Mouse (Mus musculus): ENCODE results near the gene Afp. TPM values are rescaled to one million over a fixed set of nuclear protein-coding genes. Genes with fewer than 3 reads are reported as not detected.

The Afp gene
- polyA plus RNA-seq, 1 experiment from 2014 or later: 0.52 TPM

GRCm38 (mm10) chr5:90500714-90501113 lies 10.2 kb downstream of the Afp start:
- H3K36me3 ChIP-seq (ENCODE audit: control insufficient read depth, insufficient read depth): no peaks in the 10 kb centered on the region
- H3K4me1 ChIP-seq (replicated peaks; ENCODE audit: control insufficient read depth, insufficient read depth, low read length): no peaks in the 10 kb centered on the region
- no peak overlapping the region for H3K9ac ChIP-seq (replicated peaks; ENCODE audit: low read depth, low read length)
- no peaks in the 10 kb centered on the region for H3K27me3 ChIP-seq (replicated peaks; ENCODE audit: control insufficient read depth, insufficient read depth, low read length)
- H3K9me3 ChIP-seq (ENCODE audit: control insufficient read depth, low read length): no peaks in the 10 kb centered on the region
- no peak overlapping the region for H3K4me3 ChIP-seq (replicated peaks; ENCODE audit: low read length)
- WGBS: 6% methylated on average over 6 of the region's 6 CpGs
- H3K4me2 ChIP-seq (ENCODE audit: low read length): no peak overlapping the region
- H3K27ac ChIP-seq (ENCODE audit: low read length): no peak overlapping the region
- peak; percentile 66 for ATAC-seq

- 92% methylated on average over 5 of the region's 5 CpGs for WGBS
- Histone ChIP-seq H3K27me3 (replicated peaks; ENCODE audit: control insufficient read depth, insufficient read depth, low read length) (no peaks in the 10 kb centered on the region), H3K4me2 (ENCODE audit: low read length) (no peak overlapping the region), H3K9me3 (ENCODE audit: control insufficient read depth, low read length) (no peaks in the 10 kb centered on the region), H3K36me3 (ENCODE audit: control insufficient read depth, insufficient read depth) (no peaks in the 10 kb centered on the region), H3K4me3 (replicated peaks; ENCODE audit: low read length) (no peak overlapping the region), H3K4me1 (replicated peaks; ENCODE audit: control insufficient read depth, insufficient read depth, low read length) (no peaks in the 10 kb centered on the region), H3K27ac (ENCODE audit: low read length) (no peak overlapping the region), H3K9ac (replicated peaks; ENCODE audit: low read depth, low read length) (no peak overlapping the region)
- ATAC-seq: no peak
Measured at GRCm38 (mm10) chr5:90501752-90502151, 11.2 kb downstream of the Afp start.

GRCm38 (mm10) chr5:90504742-90505141 lies 14.2 kb downstream of the Afp start:
- Histone ChIP-seq H3K4me3 (replicated peaks; ENCODE audit: low read length) (no peak overlapping the region), H3K9ac (replicated peaks; ENCODE audit: low read depth, low read length) (no peak overlapping the region), H3K4me1 (replicated peaks; ENCODE audit: control insufficient read depth, insufficient read depth, low read length) (no peaks in the 10 kb centered on the region), H3K27me3 (replicated peaks; ENCODE audit: control insufficient read depth, insufficient read depth, low read length) (no peaks in the 10 kb centered on the region), H3K9me3 (ENCODE audit: control insufficient read depth, low read length) (no peaks in the 10 kb centered on the region), H3K36me3 (ENCODE audit: control insufficient read depth, insufficient read depth) (no peaks in the 10 kb centered on the region), H3K4me2 (ENCODE audit: low read length) (no peak overlapping the region), H3K27ac (ENCODE audit: low read length) (no peak overlapping the region)
- WGBS: 87% methylated on average over 11 of the region's 11 CpGs
- no peak for ATAC-seq

GRCm38 (mm10) chr5:90506507-90506906 lies 16.0 kb downstream of the Afp start:
- Histone ChIP-seq H3K4me2 (ENCODE audit: low read length) (no peak overlapping the region), H3K27me3 (replicated peaks; ENCODE audit: control insufficient read depth, insufficient read depth, low read length) (no peaks in the 10 kb centered on the region), H3K4me3 (replicated peaks; ENCODE audit: low read length) (no peak overlapping the region), H3K4me1 (replicated peaks; ENCODE audit: control insufficient read depth, insufficient read depth, low read length) (no peaks in the 10 kb centered on the region), H3K27ac (ENCODE audit: low read length) (no peak overlapping the region), H3K9ac (replicated peaks; ENCODE audit: low read depth, low read length) (no peak overlapping the region), H3K9me3 (ENCODE audit: control insufficient read depth, low read length) (no peaks in the 10 kb centered on the region), H3K36me3 (ENCODE audit: control insufficient read depth, insufficient read depth) (no peaks in the 10 kb centered on the region)
- WGBS: 74% methylated on average over 2 of the region's 2 CpGs
- ATAC-seq: no peak

- H3K36me3 ChIP-seq (ENCODE audit: control insufficient read depth, insufficient read depth): no peaks in the 10 kb centered on the region
- no peak overlapping the region for H3K4me2 ChIP-seq (ENCODE audit: low read length)
- no peak overlapping the region for H3K27ac ChIP-seq (ENCODE audit: low read length)
- H3K27me3 ChIP-seq (replicated peaks; ENCODE audit: control insufficient read depth, insufficient read depth, low read length): no peaks in the 10 kb centered on the region
- H3K9ac ChIP-seq (replicated peaks; ENCODE audit: low read depth, low read length): 0 out of 2 replicates have a peak overlapping the region, but pooled peaks have one; percentile 29
- no peak overlapping the region for H3K4me3 ChIP-seq (replicated peaks; ENCODE audit: low read length)
- no peaks in the 10 kb centered on the region for H3K9me3 ChIP-seq (ENCODE audit: control insufficient read depth, low read length)
- ATAC-seq: no peak
- WGBS: 40% methylated on average over 13 of the region's 13 CpGs
- H3K4me1 ChIP-seq (replicated peaks; ENCODE audit: control insufficient read depth, insufficient read depth, low read length): no peaks in the 10 kb centered on the region
Measured at GRCm38 (mm10) chr5:90507411-90507949, 16.9 kb downstream of the Afp start.

- Histone ChIP-seq H3K4me2 (ENCODE audit: low read length) (no peak overlapping the region), H3K36me3 (ENCODE audit: control insufficient read depth, insufficient read depth) (no peaks in the 10 kb centered on the region), H3K4me1 (replicated peaks; ENCODE audit: control insufficient read depth, insufficient read depth, low read length) (no peaks in the 10 kb centered on the region), H3K27ac (ENCODE audit: low read length) (no peak overlapping the region), H3K9me3 (ENCODE audit: control insufficient read depth, low read length) (no peaks in the 10 kb centered on the region), H3K4me3 (replicated peaks; ENCODE audit: low read length) (no peak overlapping the region), H3K9ac (replicated peaks; ENCODE audit: low read depth, low read length) (no peak overlapping the region), H3K27me3 (replicated peaks; ENCODE audit: control insufficient read depth, insufficient read depth, low read length) (no peaks in the 10 kb centered on the region)
- 94% methylated on average over 5 of the region's 5 CpGs for WGBS
- no peak for ATAC-seq
Measured at GRCm38 (mm10) chr5:90509828-90510592, 19.5 kb downstream of the Afp start.

GRCm38 (mm10) chr5:90512288-90512955 lies 21.9 kb downstream of the Afp start:
- no peak overlapping the region for H3K4me3 ChIP-seq (replicated peaks; ENCODE audit: low read length)
- WGBS: 83% methylated on average over 6 of the region's 6 CpGs

GRCm38 (mm10) chr5:90515561-90515960 lies 25.0 kb downstream of the Afp start:
- H3K27ac ChIP-seq (ENCODE audit: low read length): no peak overlapping the region
- H3K4me2 ChIP-seq (ENCODE audit: low read length): no peak overlapping the region
- H3K4me1 ChIP-seq (replicated peaks; ENCODE audit: control insufficient read depth, insufficient read depth, low read length): no peaks in the 10 kb centered on the region
- no peak for ATAC-seq
- no peaks in the 10 kb centered on the region for H3K36me3 ChIP-seq (ENCODE audit: control insufficient read depth, insufficient read depth)
- H3K9ac ChIP-seq (replicated peaks; ENCODE audit: low read depth, low read length): no peak overlapping the region
- no peaks in the 10 kb centered on the region for H3K27me3 ChIP-seq (replicated peaks; ENCODE audit: control insufficient read depth, insufficient read depth, low read length)
- 92% methylated on average over 6 of the region's 6 CpGs for WGBS
- H3K9me3 ChIP-seq (ENCODE audit: control insufficient read depth, low read length): no peaks in the 10 kb centered on the region
- H3K4me3 ChIP-seq (replicated peaks; ENCODE audit: low read length): no peak overlapping the region

More at GRCm38 (mm10) chr5:90512288-90512955, 21.9 kb downstream of the Afp start:
- Histone ChIP-seq H3K4me1 (replicated peaks; ENCODE audit: control insufficient read depth, insufficient read depth, low read length) (no peaks in the 10 kb centered on the region), H3K9ac (replicated peaks; ENCODE audit: low read depth, low read length) (no peak overlapping the region), H3K27me3 (replicated peaks; ENCODE audit: control insufficient read depth, insufficient read depth, low read length) (no peaks in the 10 kb centered on the region), H3K4me2 (ENCODE audit: low read length) (no peak overlapping the region), H3K36me3 (ENCODE audit: control insufficient read depth, insufficient read depth) (no peaks in the 10 kb centered on the region), H3K27ac (ENCODE audit: low read length) (no peak overlapping the region), H3K9me3 (ENCODE audit: control insufficient read depth, low read length) (no peaks in the 10 kb centered on the region)
- ATAC-seq: no peak

GRCm38 (mm10) chr5:90518356-90519100 lies 28.0 kb downstream of the Afp start, which contains the start of gene Afm:
Gene Afm, plus strand, starts transcription at chr5:90518932.
- no peak for ATAC-seq
- no peaks in the 10 kb centered on the region for H3K4me1 ChIP-seq (replicated peaks; ENCODE audit: control insufficient read depth, insufficient read depth, low read length)
- H3K27ac ChIP-seq (ENCODE audit: low read length): no peak within 1 kb of the TSS
- H3K4me3 ChIP-seq (replicated peaks; ENCODE audit: low read length): no peak within 1 kb of the TSS
- H3K27me3 ChIP-seq (replicated peaks; ENCODE audit: control insufficient read depth, insufficient read depth, low read length): no peaks in the 10 kb centered on the region
- no peaks in the 10 kb centered on the region for H3K36me3 ChIP-seq (ENCODE audit: control insufficient read depth, insufficient read depth)
- WGBS: 87% methylated on average over 6 of the region's 6 CpGs
- no peak within 1 kb of the TSS for H3K4me2 ChIP-seq (ENCODE audit: low read length)
- no peak within 1 kb of the TSS for H3K9ac ChIP-seq (replicated peaks; ENCODE audit: low read depth, low read length)
- H3K9me3 ChIP-seq (ENCODE audit: control insufficient read depth, low read length): no peaks in the 10 kb centered on the region
